Mouse (Mus musculus): ENCODE data around the gene Hapln4.
A peak's percentile ranks its signal among the peaks of the same experiment; 100 is the strongest.

The Hapln4 gene

GRCm38 (mm10) chr8:70100241-70100640 lies 17.0 kb downstream of the Hapln4 start:
- DNase-seq = no peak

GRCm38 (mm10) chr8:70104506-70104905 lies 21.2 kb downstream of the Hapln4 start:
- peak; percentile 59 to 66 for DNase-seq

- no peak for DNase-seq
Measured at GRCm38 (mm10) chr8:70104922-70105321, 21.7 kb downstream of the Hapln4 start.

- no peak for DNase-seq
Measured at GRCm38 (mm10) chr8:70110451-70110850, 27.2 kb downstream of the Hapln4 start.

GRCm38 (mm10) chr8:70111192-70111795 lies 28.0 kb downstream of the Hapln4 start:
- DNase-seq = no peak

GRCm38 (mm10) chr8:70112401-70113016 lies 29.3 kb downstream of the Hapln4 start:
- no peak for DNase-seq

- DNase-seq = no peak
Measured at GRCm38 (mm10) chr8:70114488-70114887, 31.2 kb downstream of the Hapln4 start.

GRCm38 (mm10) chr8:70114892-70115291 lies 31.6 kb downstream of the Hapln4 start:
- no peak for DNase-seq

GRCm38 (mm10) chr8:70117611-70118010 lies 34.4 kb downstream of the Hapln4 start:
- DNase-seq = no peak

GRCm38 (mm10) chr8:70118726-70119700 lies 35.8 kb downstream of the Hapln4 start:
- no peak for DNase-seq

GRCm38 (mm10) chr8:70120667-70121066 lies 37.4 kb downstream of the Hapln4 start, which contains the start of gene Ncan:
TSS of gene Ncan (minus strand) at chr8:70120873.
- peak; percentile 88 to 90 for DNase-seq

- DNase-seq = peak in 1 of 2 experiments; percentile 33
Measured at GRCm38 (mm10) chr8:70122863-70123262, 39.6 kb downstream of the Hapln4 start.

GRCm38 (mm10) chr8:70124992-70125391 lies 41.7 kb downstream of the Hapln4 start:
- no peak for DNase-seq

GRCm38 (mm10) chr8:70128435-70128834 lies 45.2 kb downstream of the Hapln4 start:
- DNase-seq = peak in 1 of 2 experiments; percentile 28

GRCm38 (mm10) chr8:70129309-70129952 lies 46.2 kb downstream of the Hapln4 start:
- peak; percentile 47 for DNase-seq

- DNase-seq = no peak
Measured at GRCm38 (mm10) chr8:70130066-70130465, 46.8 kb downstream of the Hapln4 start.

GRCm38 (mm10) chr8:70131166-70131883 lies 48.1 kb downstream of the Hapln4 start, which contains the start of gene Nr2c2ap:
TSS of gene Nr2c2ap (plus strand) at chr8:70131333.
- peak; percentile 85 to 88 for DNase-seq

- DNase-seq = no peak
Measured at GRCm38 (mm10) chr8:70134086-70134485, 50.8 kb downstream of the Hapln4 start.

- no peak for DNase-seq
Measured at GRCm38 (mm10) chr8:70134931-70135330, 51.7 kb downstream of the Hapln4 start.

- DNase-seq = no peak
Measured at GRCm38 (mm10) chr8:70136591-70136990, 53.3 kb downstream of the Hapln4 start.

- no peak for DNase-seq
Measured at GRCm38 (mm10) chr8:70137890-70138289, 54.6 kb downstream of the Hapln4 start.
